Mouse (Mus musculus) neural tube, embryonic 11.5 days (tissue): ENCODE measurements around the gene Ctss. TPM values are rescaled to one million over a fixed set of nuclear protein-coding genes. Genes with fewer than 3 reads are reported as not detected.

ENCODE experiments used
- ATAC-seq: fragments of 200-750 bp; cut with Nextera tagmentation; 2 replicates; pipeline ENCODE4 v1.8.0; 2017; ENCODE audit warnings: moderate number of reproducible peaks, mild to moderate bottlenecking, moderate TSS enrichment, moderate library complexity; ENCODE audit not compliant: insufficient read depth, low FRiP score, low TSS enrichment
- DNase-seq: peaks from one replicate; pipeline ENCODE4 v3.0.0-alpha.2; 2015; ENCODE audit warnings: low spot score
- H3K27ac ChIP-seq: fragments of 300-500 bp; sonication (generic); 2 replicates; pipeline ENCODE4 v1.5.1; 2014; ENCODE audit warnings: low read depth, mild to moderate bottlenecking, low read length
- H3K27me3 ChIP-seq: fragments of 300-500 bp; sonication (generic); 2 replicates; pipeline ENCODE4 v1.6.1; 2014; ENCODE audit warnings: mild to moderate bottlenecking, low read length, mixed read lengths; ENCODE audit not compliant: control insufficient read depth, insufficient read depth
- H3K36me3 ChIP-seq: fragments of 300-500 bp; sonication (generic); 2 replicates; pipeline ENCODE4 v1.6.1; 2014; ENCODE audit warnings: mild to moderate bottlenecking, low read length, moderate library complexity, mixed read lengths; ENCODE audit not compliant: control insufficient read depth, insufficient read depth
- H3K4me1 ChIP-seq: fragments of 300-500 bp; sonication (generic); 2 replicates; pipeline ENCODE4 v1.6.1; 2014; ENCODE audit warnings: low read length, mixed read lengths; ENCODE audit not compliant: control insufficient read depth, insufficient read depth
- H3K4me2 ChIP-seq: fragments of 300-500 bp; sonication (generic); 2 replicates; pipeline ENCODE4 v1.6.1; 2014; ENCODE audit warnings: low read depth, mild to moderate bottlenecking, moderate library complexity
- H3K4me3 ChIP-seq: fragments of 300-500 bp; sonication (generic); 2 replicates; pipeline ENCODE4 v1.5.1; 2014; ENCODE audit warnings: low read depth, low read length
- H3K9ac ChIP-seq: fragments of 300-500 bp; sonication (generic); 2 replicates; pipeline ENCODE4 v1.6.1; 2014; ENCODE audit warnings: mild to moderate bottlenecking, low read length
- H3K9me3 ChIP-seq: fragments of 300-500 bp; sonication (generic); 2 replicates; pipeline ENCODE4 v1.6.1; 2016; ENCODE audit warnings: low read length; ENCODE audit not compliant: control insufficient read depth
- WGBS: fragments of 180-500 bp; shearing (Covaris S2); extraction: QIAGEN DNeasy Blood & Tissue Kit; methylation state at CpG from one replicate; pipeline ENCODE4 v1.1.7; 2014; 5-methylcytosine and 5-hydroxymethylcytosine counted together
- polyA plus RNA-seq: library from polyadenylated mRNA; unstranded; fragments of >200 nt; fragmentation: Nextera tagmentation; extraction: Ambion mirVana; gene quantifications from 2 replicates; pipeline ENCODE4 v1.2.1, GENCODE M21; 2014

Gene Ctss
- polyA plus RNA-seq, 1 experiment from 2014 or later, result 8.8 TPM

GRCm38 (mm10) chr3:95502312-95502711 lies 24.3 kb upstream of the Ctss start:
- no peak overlapping the region for H3K4me3 ChIP-seq
- H3K36me3 ChIP-seq, result no peaks in the 10 kb centered on the region
- H3K4me2 ChIP-seq, result 0 out of 2 replicates have a peak overlapping the region, but pooled peaks have one; percentile 6
- no peak overlapping the region for H3K27ac ChIP-seq
- 0 out of 2 replicates have a peak, but pooled peaks have one; percentile 69 for ATAC-seq
- 25% methylated on average over 2 of the region's 2 CpGs for WGBS
- H3K27me3 ChIP-seq, result no peaks in the 10 kb centered on the region
- H3K4me1 ChIP-seq, result no peaks in the 10 kb centered on the region
- H3K9ac ChIP-seq, result no peak overlapping the region
- DNase-seq, result peak; percentile 9
- H3K9me3 ChIP-seq, result no peaks in the 10 kb centered on the region

- H3K4me2 ChIP-seq, result no peak overlapping the region
- no peaks in the 10 kb centered on the region for H3K4me1 ChIP-seq
- no peak overlapping the region for H3K27ac ChIP-seq
- no peaks in the 10 kb centered on the region for H3K36me3 ChIP-seq
- H3K9me3 ChIP-seq, result no peaks in the 10 kb centered on the region
- DNase-seq (no peak), ATAC-seq (no peak)
- no peak overlapping the region for H3K9ac ChIP-seq
- no peak overlapping the region for H3K4me3 ChIP-seq
- WGBS, result 76% methylated on average over 6 of the region's 6 CpGs
- no peaks in the 10 kb centered on the region for H3K27me3 ChIP-seq
These were observed 17.2 kb upstream of the Ctss start for GRCm38 (mm10) chr3:95509348-95509747.

GRCm38 (mm10) chr3:95511611-95512180 lies 14.9 kb upstream of the Ctss start:
- no peak overlapping the region for H3K4me2 ChIP-seq
- H3K4me1 ChIP-seq, result no peaks in the 10 kb centered on the region
- 75% methylated on average over 9 of the region's 9 CpGs for WGBS
- H3K27ac ChIP-seq, result no peak overlapping the region
- DNase-seq (no peak), ATAC-seq (no peak)
- no peaks in the 10 kb centered on the region for H3K9me3 ChIP-seq
- H3K4me3 ChIP-seq, result no peak overlapping the region
- no peak overlapping the region for H3K9ac ChIP-seq
- H3K27me3 ChIP-seq, result no peaks in the 10 kb centered on the region
- H3K36me3 ChIP-seq, result no peaks in the 10 kb centered on the region

GRCm38 (mm10) chr3:95516614-95517041 lies 10.0 kb upstream of the Ctss start:
- no peak overlapping the region for H3K27ac ChIP-seq
- DNase-seq (no peak), ATAC-seq (no peak)
- no peaks in the 10 kb centered on the region for H3K9me3 ChIP-seq
- no peaks in the 10 kb centered on the region for H3K4me1 ChIP-seq
- H3K27me3 ChIP-seq, result no peaks in the 10 kb centered on the region
- no peaks in the 10 kb centered on the region for H3K36me3 ChIP-seq
- H3K4me2 ChIP-seq, result no peak overlapping the region
- H3K9ac ChIP-seq, result no peak overlapping the region
- H3K4me3 ChIP-seq, result no peak overlapping the region
- WGBS, result 92% methylated on average over 3 of the region's 3 CpGs

GRCm38 (mm10) chr3:95517493-95517898 lies 9.1 kb upstream of the Ctss start:
- Histone ChIP-seq H3K27me3 (no peaks in the 10 kb centered on the region), H3K36me3 (no peaks in the 10 kb centered on the region), H3K4me2 (no peak overlapping the region), H3K27ac (no peak overlapping the region), H3K9me3 (no peaks in the 10 kb centered on the region), H3K4me3 (no peak overlapping the region), H3K4me1 (no peaks in the 10 kb centered on the region), H3K9ac (no peak overlapping the region)
- 35% methylated on average over 10 of the region's 10 CpGs for WGBS
- DNase-seq (peak; percentile 72), ATAC-seq (no peak)

- Histone ChIP-seq H3K4me1 (no peaks in the 10 kb centered on the region), H3K9ac (no peak overlapping the region; the same call in 1 of the 2 replicates), H3K9me3 (no peaks in the 10 kb centered on the region), H3K36me3 (no peaks in the 10 kb centered on the region), H3K27ac (no peak overlapping the region), H3K27me3 (no peaks in the 10 kb centered on the region), H3K4me2 (no peak overlapping the region), H3K4me3 (no peak overlapping the region)
- DNase-seq, result no peak
- 83% methylated on average over 7 of the region's 7 CpGs for WGBS
- no peak for ATAC-seq
These were observed 7.7 kb upstream of the Ctss start for GRCm38 (mm10) chr3:95518891-95519290.

GRCm38 (mm10) chr3:95519315-95519714 lies 7.3 kb upstream of the Ctss start:
- no peak overlapping the region for H3K27ac ChIP-seq
- no peaks in the 10 kb centered on the region for H3K4me1 ChIP-seq
- ATAC-seq, result no peak
- H3K4me3 ChIP-seq, result no peak overlapping the region
- no peak overlapping the region for H3K4me2 ChIP-seq
- no peak for DNase-seq
- 87% methylated on average over 2 of the region's 2 CpGs for WGBS
- H3K27me3 ChIP-seq, result no peaks in the 10 kb centered on the region
- H3K9ac ChIP-seq, result no peak overlapping the region
- H3K9me3 ChIP-seq, result no peaks in the 10 kb centered on the region
- no peaks in the 10 kb centered on the region for H3K36me3 ChIP-seq

- Histone ChIP-seq H3K9me3 (no peaks in the 10 kb centered on the region), H3K27ac (no peak overlapping the region), H3K4me1 (no peaks in the 10 kb centered on the region), H3K4me2 (no peak overlapping the region), H3K9ac (no peak overlapping the region), H3K36me3 (no peaks in the 10 kb centered on the region), H3K4me3 (no peak overlapping the region), H3K27me3 (no peaks in the 10 kb centered on the region)
- ATAC-seq (no peak), DNase-seq (no peak)
- 92% methylated on average over 3 of the region's 3 CpGs for WGBS
These were observed 6.5 kb upstream of the Ctss start for GRCm38 (mm10) chr3:95520100-95520499.

- no peak overlapping the region for H3K27ac ChIP-seq
- no peaks in the 10 kb centered on the region for H3K9me3 ChIP-seq
- ATAC-seq (no peak), DNase-seq (no peak)
- no peaks in the 10 kb centered on the region for H3K27me3 ChIP-seq
- 92% methylated on average over 10 of the region's 10 CpGs for WGBS
- no peak overlapping the region for H3K9ac ChIP-seq
- H3K4me1 ChIP-seq, result no peaks in the 10 kb centered on the region
- H3K4me3 ChIP-seq, result no peak overlapping the region
- no peak overlapping the region for H3K4me2 ChIP-seq
- H3K36me3 ChIP-seq, result no peaks in the 10 kb centered on the region
These were observed 5.4 kb upstream of the Ctss start for GRCm38 (mm10) chr3:95521168-95521567.
